Mouse (Mus musculus) layer of hippocampus, adult 11-12 months (tissue): ENCODE data around the gene Rap1b.

Source experiments
- DNase-seq: peaks from one replicate; pipeline ENCODE4 v3.0.0; 2022; ENCODE audit warnings: low spot score

The Rap1b gene

GRCm38 (mm10) chr10:117783786-117784420 lies 61.9 kb downstream of the Rap1b start:
- DNase-seq, result no peak

- no peak for DNase-seq
These were observed 63.2 kb downstream of the Rap1b start for GRCm38 (mm10) chr10:117782491-117783260.

DNA sequence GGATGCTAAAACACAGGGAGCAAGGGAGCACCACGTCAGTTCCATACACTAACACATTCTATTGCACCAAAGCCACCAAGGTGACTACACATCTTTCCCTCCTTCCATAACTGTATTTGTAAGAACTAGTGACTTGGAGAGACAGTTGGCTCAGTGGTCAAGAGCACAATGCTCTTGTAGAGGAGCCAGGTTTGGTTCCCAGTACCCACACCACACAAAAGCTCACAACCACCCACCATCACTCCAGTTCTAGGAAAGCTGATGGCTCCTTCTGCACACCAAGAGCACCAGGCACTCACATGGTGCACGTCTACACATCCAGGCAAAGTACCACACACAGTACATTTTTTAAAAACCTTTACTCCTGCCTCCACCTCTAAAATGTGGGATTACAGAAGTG lies 63.8 kb downstream of the Rap1b start:
- no peak for DNase-seq

GRCm38 (mm10) chr10:117781021-117781725 lies 64.7 kb downstream of the Rap1b start:
- DNase-seq, result no peak

DNA sequence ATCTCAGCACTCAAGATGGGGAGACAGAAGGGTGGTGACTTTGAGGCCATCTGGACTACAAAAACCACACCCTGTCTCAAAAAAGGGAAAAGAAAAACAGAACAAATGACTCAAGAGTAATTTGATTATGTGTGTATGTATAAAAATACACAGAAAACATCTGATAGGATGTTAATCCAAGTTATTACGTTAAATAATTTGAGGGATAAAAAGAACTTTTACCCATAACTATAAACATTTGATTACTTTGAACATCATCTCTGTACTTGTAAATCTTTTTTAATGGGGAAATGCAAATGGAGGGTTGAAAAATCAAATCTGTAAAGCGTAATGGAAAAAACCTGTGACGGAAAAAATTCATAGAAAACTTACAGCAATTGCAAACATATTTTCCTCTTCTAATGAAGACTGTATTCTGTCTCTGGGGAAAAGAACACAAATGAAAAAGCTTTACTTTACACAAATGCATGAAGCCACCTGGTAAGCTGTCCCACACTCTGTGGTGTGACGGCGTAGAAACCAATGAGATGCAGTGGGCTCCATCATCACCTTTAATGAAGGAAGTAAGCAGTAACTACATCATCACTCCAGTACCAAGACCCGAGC lies 65.4 kb downstream of the Rap1b start:
- DNase-seq, result no peak

DNA sequence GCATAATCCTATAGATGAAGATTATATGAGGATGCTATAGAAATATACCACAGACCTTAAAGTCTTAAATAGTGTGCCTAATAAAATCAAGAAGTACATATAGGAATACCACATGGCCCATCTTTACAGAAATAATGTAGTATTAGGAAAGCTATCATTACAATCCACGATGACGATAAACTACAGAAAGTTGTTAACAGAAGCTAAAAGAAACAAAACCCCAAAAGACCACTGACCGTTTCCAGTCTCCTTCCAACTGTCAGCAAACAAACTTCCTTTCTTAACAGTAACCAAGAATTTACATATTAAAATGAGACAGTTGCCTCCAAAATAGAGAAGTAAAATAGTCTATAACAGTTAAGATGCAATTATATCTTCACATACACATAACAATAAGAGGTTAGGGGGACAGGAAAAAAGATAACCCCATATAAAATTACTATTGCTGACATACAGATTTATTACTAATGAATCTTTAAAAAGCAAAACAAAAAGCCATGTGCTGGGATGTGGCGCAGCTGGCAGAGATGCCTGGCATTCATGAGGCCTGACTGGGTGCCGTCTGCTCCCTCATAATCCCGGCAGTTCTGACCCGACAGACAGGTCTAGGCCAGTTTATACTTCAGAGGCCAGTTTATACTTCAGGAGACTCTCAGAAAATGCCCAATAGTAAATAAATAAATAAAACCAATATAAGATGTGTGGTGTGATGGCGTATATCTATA lies 66.1 kb downstream of the Rap1b start:
- DNase-seq, result no peak

DNA sequence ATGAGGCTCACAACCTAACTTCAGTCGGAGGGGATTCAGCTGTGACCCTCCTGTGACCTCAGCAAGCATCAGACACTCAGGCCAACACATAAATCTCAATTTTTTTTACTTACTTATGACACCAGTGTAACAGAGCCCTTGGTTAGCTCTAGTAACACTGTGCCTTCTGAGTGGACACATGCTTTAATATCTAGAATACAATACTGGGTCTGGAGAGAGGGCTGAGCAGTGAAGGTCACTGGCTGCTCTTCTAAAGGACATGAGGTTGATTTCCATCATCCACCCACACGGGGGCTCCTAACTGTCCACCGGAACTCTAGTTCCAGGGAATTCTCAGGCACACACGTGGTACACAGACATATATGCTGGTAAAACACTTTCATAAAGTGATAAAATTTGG lies 66.9 kb downstream of the Rap1b start:
- DNase-seq, result no peak

GRCm38 (mm10) chr10:117778328-117778910 lies 67.4 kb downstream of the Rap1b start:
- no peak for DNase-seq

DNA sequence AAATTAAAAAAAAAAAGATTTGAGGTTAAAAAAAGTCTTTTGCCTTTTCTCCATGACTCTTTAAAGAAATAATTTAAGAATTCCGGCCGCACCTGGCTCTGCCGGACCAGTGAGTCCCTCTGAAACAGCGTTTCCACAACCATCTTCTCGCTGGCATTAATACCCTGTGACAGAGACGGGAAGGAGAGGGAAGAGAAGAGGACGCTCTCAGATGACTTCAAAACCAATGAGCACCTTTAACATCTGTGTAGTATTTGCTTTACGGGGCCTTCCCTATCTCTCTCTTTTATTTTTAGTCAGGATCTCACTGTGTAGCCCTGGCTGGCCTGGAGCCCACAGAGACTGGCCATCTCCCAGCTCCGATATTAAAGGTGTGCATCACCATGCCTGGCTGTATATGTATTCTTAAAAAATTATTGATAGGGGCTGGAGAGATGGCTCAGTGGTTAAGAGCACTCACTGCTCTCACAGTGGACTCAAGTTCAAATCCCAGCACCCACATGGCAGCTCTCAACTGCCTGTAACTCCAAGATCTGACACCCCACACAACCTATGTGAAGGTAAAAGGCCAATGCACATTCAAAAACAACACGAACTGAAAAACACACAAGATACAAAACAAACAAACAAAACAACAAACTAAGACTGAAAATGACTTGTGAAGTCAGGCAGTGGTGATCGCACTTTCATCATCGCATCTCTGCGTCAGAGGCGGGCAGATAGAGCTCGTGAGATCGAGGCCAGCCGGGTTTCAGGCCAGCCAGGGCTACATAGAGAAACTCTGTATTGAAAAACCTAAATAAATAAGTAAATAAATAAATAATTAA lies 68.1 kb downstream of the Rap1b start:
- no peak for DNase-seq

DNA sequence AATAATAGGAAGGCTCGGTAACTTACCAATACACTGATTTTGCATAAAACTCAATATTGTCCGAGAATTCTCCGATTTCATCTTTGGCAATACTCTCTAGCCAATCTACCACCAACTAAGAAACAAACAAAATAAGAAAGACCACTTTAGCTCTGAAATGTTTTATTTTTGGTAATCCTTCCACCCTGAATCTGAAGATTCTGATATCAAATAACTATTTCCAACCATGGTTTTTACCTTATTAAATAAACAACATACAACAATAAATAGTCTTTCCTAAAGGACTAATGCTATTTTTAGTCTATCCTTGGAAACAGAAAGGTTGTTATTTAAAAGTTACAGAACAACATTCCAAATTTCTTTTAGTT lies 68.7 kb downstream of the Rap1b start:
- DNase-seq, result no peak

DNA sequence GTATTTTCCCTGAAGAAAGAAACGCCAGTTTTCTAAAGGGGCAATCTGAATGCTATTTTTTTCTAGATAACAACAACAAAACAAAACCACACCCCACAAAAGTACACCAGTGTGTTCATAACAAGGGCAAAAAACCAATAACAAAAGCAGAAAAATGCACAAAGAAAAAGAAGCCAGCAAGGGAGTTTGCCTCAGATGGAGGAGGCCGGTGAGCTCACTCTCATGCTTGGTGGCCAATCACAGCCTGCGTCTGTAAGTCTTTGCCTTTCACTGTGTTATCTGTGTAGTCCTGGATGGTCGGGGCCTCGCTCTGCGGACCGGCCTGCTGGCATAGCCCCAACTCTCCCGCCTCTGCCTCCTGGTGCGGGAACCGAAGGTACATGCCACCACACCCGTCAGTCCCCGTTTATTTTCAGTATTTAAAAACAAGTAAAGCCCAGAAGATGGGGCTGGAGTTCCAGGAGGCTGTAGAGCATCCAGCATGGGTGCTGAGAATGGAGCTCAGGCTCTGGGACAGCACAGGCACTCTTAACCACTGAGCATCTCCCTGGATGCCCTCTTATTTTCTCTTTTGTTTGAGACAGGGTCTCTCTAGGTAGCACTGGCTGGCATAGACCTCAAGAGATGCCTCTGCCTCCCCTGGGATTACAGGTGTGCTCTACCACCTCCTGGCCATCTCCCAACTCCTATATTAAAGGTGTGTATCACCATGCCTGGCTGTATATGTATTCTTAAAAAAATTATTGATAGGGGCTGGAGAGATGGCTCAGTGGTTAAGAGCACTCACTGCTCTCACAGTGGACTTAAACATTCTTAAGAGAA lies 69.3 kb downstream of the Rap1b start:
- DNase-seq, result no peak

DNA sequence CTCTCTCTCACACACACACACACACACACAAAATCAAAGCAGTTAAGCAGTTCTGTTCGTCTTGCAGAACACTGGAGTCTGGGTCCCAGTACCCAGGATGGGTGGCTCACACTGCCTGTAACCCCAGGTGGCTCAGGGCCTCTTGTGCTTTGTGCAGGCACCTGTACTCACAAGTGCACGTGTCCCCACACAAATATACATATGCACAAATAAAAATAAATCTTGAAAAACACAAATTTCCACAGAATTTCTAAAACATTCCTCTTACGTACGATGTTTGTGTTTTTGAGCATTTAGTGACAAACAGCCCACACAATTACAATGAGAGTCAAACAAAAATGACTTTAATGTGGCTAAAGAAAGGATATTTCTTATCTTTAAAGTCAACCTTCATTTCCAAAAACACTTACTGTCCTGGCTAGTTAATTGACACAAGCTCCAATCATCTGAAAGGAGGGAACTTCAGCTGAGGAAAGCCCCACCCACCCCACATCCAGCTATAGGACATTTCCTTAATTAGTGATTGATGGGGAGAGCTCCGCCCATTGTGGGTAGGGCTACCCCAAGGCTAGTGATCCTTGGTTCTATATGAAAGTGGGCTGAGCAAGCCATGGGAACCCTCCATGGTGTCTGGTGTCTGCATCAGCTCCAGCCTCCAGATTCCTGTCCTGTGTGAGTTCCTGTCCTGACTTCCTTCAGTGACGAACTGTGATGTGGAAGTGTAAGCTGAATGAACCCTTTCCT lies 70.3 kb downstream of the Rap1b start:
- no peak for DNase-seq

DNA sequence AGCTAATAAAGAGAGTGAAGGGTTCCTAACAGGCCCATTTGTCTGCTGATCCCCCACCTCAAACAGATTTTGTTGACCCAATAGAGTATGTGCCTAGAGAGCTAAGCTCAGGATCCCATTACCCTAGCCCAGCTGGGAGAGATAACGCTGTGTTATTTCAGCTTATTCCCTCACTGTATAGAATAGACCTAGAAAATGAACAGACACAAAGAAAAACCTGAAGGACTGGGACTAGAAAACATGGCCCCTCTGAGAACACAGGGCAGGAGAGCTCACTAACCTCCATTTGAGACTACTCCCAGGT lies 71.1 kb downstream of the Rap1b start:
- DNase-seq, result no peak

- no peak for DNase-seq
These were observed 71.6 kb downstream of the Rap1b start for GRCm38 (mm10) chr10:117774011-117774816.

GRCm38 (mm10) chr10:117773106-117773720 lies 72.6 kb downstream of the Rap1b start:
- no peak for DNase-seq

DNA sequence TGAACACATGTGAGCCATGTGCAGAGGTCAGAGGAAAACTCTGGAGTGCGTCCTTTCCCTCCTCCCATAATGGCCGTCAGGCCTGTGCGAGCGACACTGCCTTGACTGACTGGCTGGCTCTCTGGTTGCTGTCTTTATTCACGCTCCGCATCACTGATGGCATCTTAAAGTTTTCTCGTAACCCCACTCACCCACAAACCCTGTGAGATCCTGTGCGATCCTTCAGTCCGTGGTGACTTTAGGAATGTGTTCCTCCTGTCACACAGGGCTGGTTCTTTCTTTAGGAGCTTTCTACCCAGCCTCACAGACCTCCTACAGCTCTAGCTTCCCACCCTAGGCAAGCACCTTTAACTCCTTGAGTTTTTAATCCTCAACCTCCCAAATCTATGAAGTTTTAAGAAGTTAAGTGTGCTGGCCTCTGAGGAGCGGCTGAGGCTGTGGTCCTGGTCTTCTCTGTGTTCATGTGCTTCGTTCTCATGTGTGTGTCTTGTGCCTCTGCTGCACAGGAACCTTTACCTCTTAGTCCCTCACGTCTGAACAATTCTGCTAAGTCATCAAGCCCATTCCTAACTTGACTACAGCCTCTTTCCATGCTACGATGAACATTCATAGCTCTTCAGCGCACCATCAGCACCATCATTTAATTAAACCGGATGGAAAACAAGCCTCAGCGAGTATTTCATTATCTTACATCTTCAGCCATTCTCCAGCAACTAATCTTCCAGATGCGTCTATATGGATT lies 73.3 kb downstream of the Rap1b start:
- no peak for DNase-seq

- no peak for DNase-seq
These were observed 74.7 kb downstream of the Rap1b start for GRCm38 (mm10) chr10:117771131-117771510.
